Mouse (Mus musculus): ENCODE data around the gene Lrmp. TPM values are rescaled to one million over a fixed set of nuclear protein-coding genes. Genes with fewer than 3 reads are reported as not detected.

The Lrmp gene
- 1.4 and 2.1 TPM in 2 replicates for polyA plus RNA-seq (2015; fragmentation: Nextera tagmentation; extraction: Ambion mirVana)

DNA sequence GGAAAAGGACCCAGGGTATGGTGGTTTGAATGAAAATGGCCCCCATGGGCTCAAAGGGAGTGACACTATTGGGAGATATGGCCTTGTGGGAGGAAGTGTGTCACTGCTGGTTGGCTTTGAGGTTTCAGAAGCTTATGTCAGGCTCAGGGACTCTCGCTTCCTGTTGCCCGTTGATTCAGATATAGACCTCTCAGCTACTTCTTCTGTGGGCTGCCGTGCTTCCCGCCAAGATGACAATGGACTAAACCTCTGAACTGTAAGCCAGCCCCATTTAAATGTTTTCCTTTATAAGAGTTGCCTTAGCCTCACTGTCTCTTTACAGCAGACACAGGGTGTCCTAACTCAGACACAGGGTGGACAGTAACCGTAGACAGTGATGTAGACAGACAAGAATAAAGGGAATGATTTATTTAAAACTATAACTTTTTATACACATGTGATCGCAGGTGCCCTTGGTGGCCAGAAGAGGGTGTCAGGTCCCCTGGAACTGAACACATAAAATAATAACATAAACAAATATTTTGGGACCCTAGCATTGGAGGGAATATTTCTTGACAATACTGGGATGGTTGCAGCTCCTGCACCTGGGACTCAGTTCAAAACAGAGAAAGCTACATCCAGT is at the start of gene Lrmp:
Gene Lrmp, plus strand, starts transcription at position 178 of the 622 bp plus-strand sequence.
- Histone ChIP-seq H3K27ac (0 out of 2 replicates have a peak within 1 kb of the TSS, but pooled peaks have one; percentile 27), H3K4me1 (peaks cover 15% of the 10 kb centered on the region), H3K27me3 (no peaks in the 10 kb centered on the region), H3K4me3 (replicated peaks) (no peak within 1 kb of the TSS), H3K9ac (no peak within 1 kb of the TSS), H3K9me3 (replicated peaks) (no peaks in the 10 kb centered on the region), H3K36me3 (no peaks in the 10 kb centered on the region), H3K4me2 (no peak within 1 kb of the TSS)
- 69% methylated on average over 6 of the region's 6 CpGs for WGBS
- no peak; the same call in 1 of the 2 replicates for ATAC-seq (replicated peaks; ENCODE audit: low FRiP score)

DNA sequence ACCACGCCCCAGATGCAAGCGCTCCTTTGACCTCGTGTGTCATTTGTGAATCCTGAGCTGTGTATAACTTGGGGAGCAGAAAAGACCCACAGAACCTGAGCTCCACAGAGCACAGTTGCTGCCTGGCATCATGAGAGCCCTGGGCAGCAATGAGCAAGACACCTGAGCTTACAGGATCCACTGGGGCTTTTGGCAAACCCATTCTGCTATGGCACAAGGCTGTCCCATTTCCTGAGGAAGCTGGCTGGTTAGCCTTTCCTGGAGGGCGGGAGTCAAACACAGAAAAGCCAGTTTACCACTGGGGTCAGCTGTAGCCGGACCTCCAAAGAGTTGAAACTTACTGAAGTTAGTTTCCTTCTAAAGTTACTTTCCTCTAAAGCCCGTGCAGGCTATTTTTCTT is 49.0 kb upstream of the Lrmp start:
- WGBS = 63% methylated on average over 6 of the region's 6 CpGs

DNA sequence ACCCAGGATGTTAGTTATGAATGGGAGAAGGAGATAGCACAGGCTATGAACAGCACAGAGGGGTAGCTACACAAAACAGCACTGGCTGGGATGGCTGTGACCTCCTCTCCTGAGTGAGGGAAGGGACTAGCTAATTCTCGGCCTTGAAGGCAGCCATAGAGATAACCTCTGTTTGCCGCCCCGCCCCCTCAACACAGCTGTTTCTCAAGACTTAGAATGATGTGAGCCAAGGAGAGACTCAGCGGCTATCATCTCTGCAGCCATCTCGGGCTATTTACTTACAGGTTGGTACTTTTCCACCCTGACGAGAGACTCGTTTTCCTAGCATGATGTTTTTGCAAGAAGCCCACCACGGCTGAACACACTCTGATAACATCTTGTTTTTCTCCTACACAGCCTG is 47.8 kb upstream of the Lrmp start:
- Histone ChIP-seq H3K27me3 (0 out of 2 replicates have a peak, but pooled peaks cover 2% of the 10 kb centered on the region), H3K4me1 (peaks cover 8% of the 10 kb centered on the region), H3K4me2 (no peak overlapping the region), H3K9me3 (replicated peaks) (no peaks in the 10 kb centered on the region), H3K9ac (no peak overlapping the region), H3K27ac (no peak overlapping the region), H3K4me3 (replicated peaks) (no peak overlapping the region), H3K36me3 (no peaks in the 10 kb centered on the region)
- 74% methylated on average over 8 of the region's 8 CpGs for WGBS
- ATAC-seq (replicated peaks; ENCODE audit: low FRiP score) = no peak

More for the DNA sequence above, 49.0 kb upstream of the Lrmp start:
- Histone ChIP-seq H3K27ac (no peak overlapping the region), H3K4me2 (no peak overlapping the region), H3K27me3 (no peaks in the 10 kb centered on the region), H3K9ac (no peak overlapping the region), H3K9me3 (replicated peaks) (no peaks in the 10 kb centered on the region), H3K4me1 (peaks cover 10% of the 10 kb centered on the region), H3K4me3 (replicated peaks) (no peak overlapping the region), H3K36me3 (no peaks in the 10 kb centered on the region)
- ATAC-seq (replicated peaks; ENCODE audit: low FRiP score) = no peak

DNA sequence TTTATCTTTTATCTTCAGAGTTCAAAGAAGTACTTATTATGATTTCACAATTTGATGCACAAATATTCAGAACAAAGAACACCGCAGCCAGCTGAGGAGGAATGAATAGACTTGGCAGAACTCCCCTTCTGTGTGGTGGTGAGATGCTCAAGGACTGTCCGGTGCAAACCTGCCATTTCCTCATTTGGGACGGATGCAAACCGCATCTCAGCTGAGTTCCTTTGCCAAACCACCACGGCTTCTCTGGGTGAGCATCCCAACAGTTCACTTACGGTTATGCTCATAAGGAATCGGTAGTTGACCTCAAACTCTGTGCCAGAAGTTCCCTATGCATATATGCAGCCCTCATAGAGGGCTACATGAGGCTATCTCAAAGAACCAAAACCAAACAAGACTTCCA is 46.1 kb upstream of the Lrmp start:
- Histone ChIP-seq H3K36me3 (no peaks in the 10 kb centered on the region), H3K4me3 (replicated peaks) (no peak overlapping the region), H3K27ac (no peak overlapping the region), H3K27me3 (peaks cover 16% of the 10 kb centered on the region), H3K4me2 (no peak overlapping the region), H3K9ac (no peak overlapping the region), H3K9me3 (replicated peaks) (no peaks in the 10 kb centered on the region), H3K4me1 (no peaks in the 10 kb centered on the region)
- 91% methylated on average over 7 of the region's 7 CpGs for WGBS
- no peak for ATAC-seq (replicated peaks; ENCODE audit: low FRiP score)

DNA sequence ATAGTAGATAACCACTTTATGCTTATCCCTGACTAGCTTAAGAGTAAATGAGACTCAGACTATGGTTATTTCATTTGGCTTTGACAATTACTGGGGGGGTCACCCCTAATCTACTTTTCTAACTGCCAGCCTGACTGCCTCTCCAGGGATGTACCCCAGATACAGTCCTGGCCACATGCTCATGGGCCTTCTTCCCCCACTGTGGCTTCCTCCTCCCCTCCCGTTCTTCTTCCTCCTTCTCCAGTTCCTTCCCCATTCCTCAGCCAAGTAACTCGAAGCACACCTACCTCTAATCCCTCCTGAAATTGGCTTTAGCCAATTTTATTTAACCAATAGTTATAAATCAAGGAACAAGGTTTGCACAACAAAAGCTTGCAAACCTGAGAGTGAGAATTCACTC is 45.5 kb upstream of the Lrmp start:
- Histone ChIP-seq H3K9me3 (replicated peaks) (no peaks in the 10 kb centered on the region), H3K27me3 (peaks cover 19% of the 10 kb centered on the region), H3K9ac (no peak overlapping the region), H3K4me2 (no peak overlapping the region), H3K4me1 (peaks cover under 1% of the 10 kb centered on the region), H3K4me3 (replicated peaks) (no peak overlapping the region), H3K36me3 (no peaks in the 10 kb centered on the region), H3K27ac (no peak overlapping the region)
- no peak for ATAC-seq (replicated peaks; ENCODE audit: low FRiP score)
- WGBS = 74% methylated on average over 2 of the region's 2 CpGs

DNA sequence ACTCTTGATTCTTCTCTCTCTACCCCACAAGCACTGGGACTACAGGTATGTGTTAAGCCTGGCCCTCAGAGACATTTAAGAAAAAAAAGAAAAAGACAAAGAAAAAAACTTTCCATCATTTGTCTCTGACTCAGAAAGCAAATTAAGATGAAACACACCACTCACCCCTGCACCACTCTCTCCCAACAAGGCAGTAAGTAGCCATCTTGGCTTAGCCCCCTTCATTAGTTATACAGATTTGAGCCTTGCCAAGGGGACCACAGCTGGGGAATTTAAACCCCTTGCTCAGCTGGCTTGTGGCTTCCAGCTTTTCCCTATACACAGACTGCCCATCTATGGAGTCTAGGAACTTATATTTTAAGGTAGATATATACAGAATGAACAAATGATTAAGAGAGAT is 41.0 kb upstream of the Lrmp start:
- Histone ChIP-seq H3K4me3 (replicated peaks) (no peak overlapping the region), H3K9me3 (replicated peaks) (no peaks in the 10 kb centered on the region), H3K36me3 (no peaks in the 10 kb centered on the region), H3K27me3 (peaks cover 45% of the 10 kb centered on the region), H3K4me2 (no peak overlapping the region), H3K9ac (no peak overlapping the region), H3K27ac (no peak overlapping the region), H3K4me1 (peaks cover 16% of the 10 kb centered on the region)
- ATAC-seq (replicated peaks; ENCODE audit: low FRiP score) = no peak

DNA sequence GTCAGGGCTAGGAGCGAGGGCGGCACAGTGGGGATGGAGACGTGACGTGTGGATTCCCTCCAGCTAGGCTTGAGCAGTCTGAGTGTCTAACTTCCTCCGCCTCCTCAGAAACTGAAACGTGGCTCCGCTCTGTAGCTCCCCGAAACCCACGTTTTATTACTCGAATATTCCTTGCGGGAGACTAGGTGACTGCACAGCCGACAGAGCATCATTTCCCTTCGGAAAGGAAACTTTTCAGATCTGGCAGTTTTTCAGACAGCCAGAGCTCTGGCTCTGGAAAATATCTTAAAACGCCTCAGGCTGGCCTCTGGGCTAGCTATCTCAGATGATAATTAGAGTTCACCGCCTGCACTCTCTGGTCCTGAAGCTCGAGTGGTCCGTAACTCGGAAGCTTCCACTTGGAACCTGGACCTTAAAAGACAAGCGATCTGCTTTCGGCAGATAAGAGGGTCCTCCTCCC is 40.3 kb upstream of the Lrmp start:
- peak; percentile 37 for ATAC-seq (replicated peaks; ENCODE audit: low FRiP score)
- H3K27ac ChIP-seq = no peak overlapping the region
- peak overlapping the region; percentile 79 for H3K4me2 ChIP-seq
- H3K9me3 ChIP-seq (replicated peaks) = no peaks in the 10 kb centered on the region
- H3K4me3 ChIP-seq (replicated peaks) = peak overlapping the region; percentile 43
- H3K36me3 ChIP-seq = no peaks in the 10 kb centered on the region
- 1% methylated on average over 20 of the region's 20 CpGs for WGBS
- peaks cover 45% of the 10 kb centered on the region for H3K27me3 ChIP-seq
- peaks cover 16% of the 10 kb centered on the region for H3K4me1 ChIP-seq
- H3K9ac ChIP-seq = peak overlapping the region; percentile 41; the same call in 1 of the 2 replicates

DNA sequence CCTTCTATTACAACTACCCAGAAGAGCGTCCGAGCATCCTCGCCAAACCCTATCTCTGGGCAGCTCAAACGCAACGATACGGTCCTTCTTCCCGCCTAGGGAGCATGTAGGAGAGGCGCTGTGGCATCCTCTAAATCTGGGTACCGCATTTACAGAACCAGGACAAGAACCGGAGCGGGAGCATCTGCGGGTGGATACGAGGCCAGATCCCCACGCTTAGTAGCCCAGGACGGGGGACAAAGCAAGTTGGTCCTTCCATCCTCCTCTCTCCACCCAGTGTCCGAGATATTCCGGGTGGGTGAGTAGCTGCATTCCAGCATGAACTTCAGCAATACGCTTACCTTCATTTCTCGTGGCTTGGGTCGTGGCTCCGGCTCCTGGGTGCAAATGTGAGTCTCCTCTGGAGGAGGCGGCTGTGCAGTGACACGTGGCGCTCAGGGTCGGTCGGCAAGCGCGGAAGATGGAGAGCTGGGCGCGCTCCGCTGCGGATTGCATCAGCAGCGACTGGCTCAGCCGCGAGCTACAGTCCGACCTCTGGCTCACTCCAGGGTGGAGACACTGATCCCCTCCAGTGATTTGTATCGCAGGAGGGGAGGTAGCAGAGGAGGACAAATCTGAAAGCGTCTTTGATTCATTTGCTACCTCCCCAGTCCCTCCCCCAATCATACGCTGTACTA is 39.8 kb upstream of the Lrmp start, which contains the start of gene Bcat1:
Gene Bcat1, minus strand, starts transcription at position 637 of the 677 bp plus-strand sequence.
- H3K9ac ChIP-seq = peak within 1 kb of the TSS; percentile 41
- WGBS = under 1% methylated on average over 39 of the region's 39 CpGs
- ATAC-seq (replicated peaks; ENCODE audit: low FRiP score) = peak; percentile 87

DNA sequence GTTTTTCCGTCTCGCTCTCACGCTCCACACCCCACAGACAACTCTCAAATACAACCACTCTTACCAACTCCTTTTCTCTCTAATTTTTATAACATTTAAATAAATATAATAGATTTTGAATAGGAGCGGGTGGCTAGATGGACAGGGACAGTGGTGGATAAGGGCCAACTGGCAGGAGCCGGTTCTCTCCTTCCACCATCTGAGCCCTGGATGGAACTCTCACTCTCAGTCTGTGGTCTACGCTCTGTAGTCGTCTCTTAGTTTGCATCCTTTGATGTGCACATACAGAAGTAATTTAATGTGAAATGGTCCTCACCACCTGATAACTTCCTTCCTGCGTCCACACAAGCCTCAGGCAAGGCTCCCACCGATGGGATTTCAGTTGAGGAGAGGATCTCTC is 39.2 kb upstream of the Lrmp start:
- H3K9ac ChIP-seq = no peak overlapping the region
- H3K4me2 ChIP-seq = peak overlapping the region; percentile 79
- WGBS = 16% methylated on average over 9 of the region's 9 CpGs
- H3K9me3 ChIP-seq (replicated peaks) = no peaks in the 10 kb centered on the region
- no peak overlapping the region for H3K27ac ChIP-seq
- ATAC-seq (replicated peaks; ENCODE audit: low FRiP score) = 0 out of 2 replicates have a peak, but pooled peaks have one; percentile 64
- H3K36me3 ChIP-seq = no peaks in the 10 kb centered on the region
- H3K4me1 ChIP-seq = peaks cover 16% of the 10 kb centered on the region
- peak overlapping the region; percentile 43 for H3K4me3 ChIP-seq (replicated peaks)
- peaks cover 45% of the 10 kb centered on the region for H3K27me3 ChIP-seq

More for the DNA sequence above, 39.8 kb upstream of the Lrmp start, which contains the start of gene Bcat1:
- Histone ChIP-seq H3K36me3 (no peaks in the 10 kb centered on the region), H3K27ac (no peak within 1 kb of the TSS), H3K9me3 (replicated peaks) (no peaks in the 10 kb centered on the region), H3K4me2 (peak within 1 kb of the TSS; percentile 79), H3K27me3 (peaks cover 45% of the 10 kb centered on the region), H3K4me3 (replicated peaks) (peak within 1 kb of the TSS; percentile 43), H3K4me1 (peaks cover 16% of the 10 kb centered on the region)

DNA sequence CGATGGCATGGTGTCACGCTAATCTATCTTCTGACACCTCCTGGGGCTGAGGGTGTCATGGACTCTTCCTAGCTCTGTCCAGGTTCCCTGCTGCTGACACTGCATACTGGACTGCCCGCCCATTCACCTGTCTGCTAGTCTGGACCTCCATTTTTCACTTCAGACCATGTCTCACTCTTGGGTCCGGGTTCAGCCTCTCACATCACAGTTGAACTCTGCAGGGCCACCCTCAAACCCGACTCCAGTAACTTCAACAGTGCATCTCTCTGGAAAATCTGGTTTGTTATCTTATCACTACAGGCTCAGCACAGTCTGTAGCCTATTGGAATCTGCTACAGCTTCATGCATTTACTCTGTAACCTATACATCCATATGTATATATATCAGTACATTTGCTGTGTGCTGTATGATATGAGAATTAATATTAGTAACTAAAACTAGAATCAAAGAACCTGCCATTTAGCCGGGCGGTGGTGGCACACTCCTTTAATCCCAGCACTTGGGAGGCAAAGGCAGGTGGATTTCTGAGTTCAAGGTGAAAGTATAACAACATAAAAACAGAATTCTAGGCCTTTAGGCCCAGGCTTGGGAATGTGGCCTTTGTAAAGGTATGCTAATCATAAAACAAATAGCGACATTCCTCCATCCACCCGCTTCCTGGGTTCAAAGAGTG is 36.2 kb upstream of the Lrmp start:
- 82% methylated on average over 9 of the region's 9 CpGs for WGBS
- H3K9ac ChIP-seq = no peak overlapping the region
- H3K9me3 ChIP-seq (replicated peaks) = no peaks in the 10 kb centered on the region
- H3K36me3 ChIP-seq = no peaks in the 10 kb centered on the region
- ATAC-seq (replicated peaks; ENCODE audit: low FRiP score) = no peak
- H3K4me2 ChIP-seq = no peak overlapping the region
- H3K27me3 ChIP-seq = peaks cover 31% of the 10 kb centered on the region
- H3K4me1 ChIP-seq = peaks cover 16% of the 10 kb centered on the region
- no peak overlapping the region for H3K27ac ChIP-seq
- H3K4me3 ChIP-seq (replicated peaks) = no peak overlapping the region

DNA sequence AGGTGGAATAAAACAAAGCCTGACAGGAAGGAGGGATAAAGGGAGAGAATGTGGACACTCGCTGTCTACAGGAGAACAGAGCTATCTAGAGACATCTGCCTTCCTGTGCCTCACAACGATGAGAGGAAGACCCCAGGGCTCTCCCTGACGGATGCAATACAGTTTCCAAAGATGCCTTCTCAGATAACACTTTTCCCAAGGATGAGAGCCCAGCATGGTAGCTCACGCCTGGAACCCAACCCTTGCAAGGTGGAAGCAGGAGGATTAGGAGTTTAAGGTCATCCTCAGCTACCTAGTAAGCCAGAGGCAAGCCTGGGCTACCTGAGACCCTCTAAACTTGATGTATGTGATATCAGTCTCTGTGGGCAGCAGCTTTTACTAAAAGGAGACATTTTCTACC is 33.7 kb upstream of the Lrmp start:
- Histone ChIP-seq H3K4me1 (no peaks in the 10 kb centered on the region), H3K36me3 (no peaks in the 10 kb centered on the region), H3K27ac (no peak overlapping the region), H3K4me3 (replicated peaks) (no peak overlapping the region), H3K9me3 (replicated peaks) (no peaks in the 10 kb centered on the region), H3K4me2 (no peak overlapping the region), H3K9ac (no peak overlapping the region), H3K27me3 (peaks cover 12% of the 10 kb centered on the region; the same call in 1 of the 2 replicates)
- 60% methylated on average over 4 of the region's 4 CpGs for WGBS
- ATAC-seq (replicated peaks; ENCODE audit: low FRiP score) = no peak

All from kidney, embryonic 15.5 days (tissue).